Mouse (Mus musculus) intestine, embryonic 14.5 days (tissue): ENCODE data around the gene Padi2. TPM values are rescaled to one million over a fixed set of nuclear protein-coding genes. Genes with fewer than 3 reads are reported as not detected.

Experiments
- ATAC-seq: fragments of 200-750 bp; cut with Nextera tagmentation; replicated peaks from 2 replicates; pipeline ENCODE4 v1.8.0; 2017; ENCODE audit warnings: low read depth, moderate number of reproducible peaks, moderate TSS enrichment, moderate library complexity; ENCODE audit not compliant: low FRiP score, low TSS enrichment
- DNase-seq: peaks from one replicate; pipeline ENCODE4 v3.0.0-alpha.2; 2018; ENCODE audit warnings: low spot score
- H3K27ac ChIP-seq: fragments of 300-500 bp; sonication (generic); 2 replicates; pipeline ENCODE4 v1.5.1; 2014; ENCODE audit warnings: low read depth, mild to moderate bottlenecking, control low read depth
- H3K27me3 ChIP-seq: fragments of 300-500 bp; sonication (generic); replicated peaks from 2 replicates; pipeline ENCODE4 v1.6.1; 2014; ENCODE audit warnings: low read length, control low read depth; ENCODE audit not compliant: control insufficient read depth, insufficient read depth
- H3K36me3 ChIP-seq: fragments of 300-500 bp; sonication (generic); 2 replicates; pipeline ENCODE4 v1.6.1; 2014; ENCODE audit warnings: low read length, control low read depth; ENCODE audit not compliant: control insufficient read depth, insufficient read depth
- H3K4me1 ChIP-seq: fragments of 300-500 bp; sonication (generic); replicated peaks from 2 replicates; pipeline ENCODE4 v1.6.1; 2014; ENCODE audit warnings: low read length, control low read depth, mixed read lengths; ENCODE audit not compliant: control insufficient read depth, insufficient read depth
- H3K4me2 ChIP-seq: fragments of 300-500 bp; sonication (generic); 2 replicates; pipeline ENCODE4 v1.6.1; 2014; ENCODE audit warnings: low read length
- H3K4me3 ChIP-seq: fragments of 300-500 bp; sonication (generic); 2 replicates; pipeline ENCODE4 v1.5.1; 2014; ENCODE audit warnings: low read depth, low read length, control low read depth, mixed read lengths
- H3K9ac ChIP-seq: fragments of 300-500 bp; sonication (generic); 2 replicates; pipeline ENCODE4 v1.6.1; 2014; ENCODE audit warnings: mild to moderate bottlenecking, low read length
- H3K9me3 ChIP-seq: fragments of 300-500 bp; sonication (generic); 2 replicates; pipeline ENCODE4 v1.6.1; 2016; ENCODE audit warnings: low read length, control low read depth; ENCODE audit not compliant: control insufficient read depth
- WGBS: fragments of 180-500 bp; shearing (Covaris S2); extraction: QIAGEN DNeasy Blood & Tissue Kit; methylation state at CpG from one replicate; pipeline ENCODE4 v1.1.7; 2014; 5-methylcytosine and 5-hydroxymethylcytosine counted together
- polyA plus RNA-seq: library from polyadenylated mRNA; unstranded; fragments of >200 nt; fragmentation: Nextera tagmentation; extraction: Ambion mirVana; gene quantifications from 2 replicates; pipeline ENCODE4 v1.2.1, GENCODE M21; 2014

The Padi2 gene
- polyA plus RNA-seq, 1 experiment from 2014 or later, result 1.9 TPM

DNA sequence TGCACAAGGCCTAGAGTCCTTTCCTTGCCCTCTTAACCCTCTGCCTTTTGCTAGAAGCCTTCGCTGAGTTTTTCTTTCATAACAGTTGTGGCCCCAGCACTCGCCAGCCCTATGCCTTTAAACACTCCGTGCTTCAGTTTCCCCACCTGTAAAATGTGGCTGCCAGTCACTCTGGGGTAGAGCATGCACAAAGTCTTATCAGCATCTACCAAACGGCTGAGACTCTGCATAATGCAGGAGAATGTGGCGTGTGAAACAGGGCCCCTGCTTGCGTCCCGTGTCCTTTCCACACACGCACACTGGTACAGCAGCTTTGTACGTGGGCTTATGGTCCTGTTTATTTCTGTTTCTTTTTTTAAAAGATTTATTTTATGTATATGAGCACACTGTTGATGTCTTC lies 90.7 kb downstream of the Padi2 start:
- 95% methylated on average over 9 of the region's 9 CpGs for WGBS
- H3K4me2 ChIP-seq, result no peak overlapping the region
- H3K9me3 ChIP-seq, result no peaks in the 10 kb centered on the region
- H3K27me3 ChIP-seq, result no peaks in the 10 kb centered on the region
- no peak for ATAC-seq
- no peaks in the 10 kb centered on the region for H3K4me1 ChIP-seq
- H3K4me3 ChIP-seq, result no peak overlapping the region
- no peak for DNase-seq
- H3K27ac ChIP-seq, result no peak overlapping the region
- peaks cover 77% of the 10 kb centered on the region for H3K36me3 ChIP-seq
- H3K9ac ChIP-seq, result no peak overlapping the region

Other genes starting within 250 kb of the Padi2 start
- 15.2 and 16.3 TPM in 2 replicates for gene Arhgef10l, start 240.3 kb upstream of the Padi2 start, polyA plus RNA-seq
- 29.8 and 30.7 TPM in 2 replicates for gene Rcc2, start 205.8 kb upstream of the Padi2 start, polyA plus RNA-seq
- gene Padi6, start 163.7 kb upstream of the Padi2 start, polyA plus RNA-seq, result 0.07 TPM in 1 of 2 replicates, not detected in the other
- 2.2 TPM in 2 replicates for gene Padi4, start 132.1 kb upstream of the Padi2 start, polyA plus RNA-seq
- gene Padi3, start 95.7 kb upstream of the Padi2 start, polyA plus RNA-seq, result 0.09 TPM in 1 of 2 replicates, not detected in the other
- 0.16 TPM in 1 of 2 replicates, not detected in the other for gene Padi1, start 60.6 kb upstream of the Padi2 start, polyA plus RNA-seq
- 457 and 488 TPM in 2 replicates for gene Sdhb, start 54.9 kb downstream of the Padi2 start, polyA plus RNA-seq
- gene Atp13a2, start 80.5 kb downstream of the Padi2 start, polyA plus RNA-seq, result 33.3 and 40.0 TPM in 2 replicates
- 489 and 509 TPM in 2 replicates for gene Mfap2, start 104.1 kb downstream of the Padi2 start, polyA plus RNA-seq
- gene Crocc, start 154.2 kb downstream of the Padi2 start, polyA plus RNA-seq, result 6.6 TPM in 2 replicates
- 59.7 and 60.0 TPM in 2 replicates for gene Necap2, start 172.0 kb downstream of the Padi2 start, polyA plus RNA-seq
- 0.20 and 0.31 TPM in 2 replicates for gene Spata21, start 182.0 kb downstream of the Padi2 start, polyA plus RNA-seq
- 33.9 and 37.0 TPM in 2 replicates for gene Szrd1, start 233.4 kb downstream of the Padi2 start, polyA plus RNA-seq
- 25.9 and 26.0 TPM in 2 replicates for gene Fbxo42, start 241.6 kb downstream of the Padi2 start, polyA plus RNA-seq